Mouse (Mus musculus) gastrocnemius, adult 2 months (tissue): ENCODE results near the gene Cbx8. TPM values are rescaled to one million over a fixed set of nuclear protein-coding genes. Genes with fewer than 3 reads are reported as not detected.

Experiments used
- DNase-seq: peaks from one replicate; pipeline ENCODE4 v3.0.0; 2022
- H3K27ac ChIP-seq: fragments of 200-600 bp; 2 replicates; pipeline ENCODE4 v1.8.1; 2022; ENCODE audit warnings: mild to moderate bottlenecking
- H3K4me3 ChIP-seq: fragments of 200-600 bp; 2 replicates; pipeline ENCODE4 v1.8.1; 2022; ENCODE audit warnings: mild to moderate bottlenecking, moderate library complexity
- CTCF ChIP-seq: fragments of 200-600 bp; IDR thresholded peaks from 2 replicates; pipeline ENCODE4 v1.8.1; 2022; ENCODE audit warnings: antibody characterized with exemption, mild to moderate bottlenecking, moderate library complexity
- intact Hi-C: fragments of 180-260 bp; cut with DNase I; formaldehyde crosslinking; loops from one replicate; pipeline ENCODE4 v1.15.1; 2025
- total RNA-seq, 2 experiments: library from RNA; stranded (reverse); gene quantifications; 2 replicates each; pipeline ENCODE4 v1.2.3; 2021

Gene Cbx8
- total RNA-seq, 2 experiments from 2014 or later = 1.5 to 1.6 TPM

- no peak for TF ChIP-seq CTCF
- no peak overlapping the region for H3K27ac ChIP-seq
- intact Hi-C loops = loop anchor here (2.0 kb wide), 1 partner anchor 138 kb away; no protein-coding TSS in a partner anchor
- peak overlapping the region; percentile 64 for H3K4me3 ChIP-seq
- DNase-seq = no peak
Measured at GRCm38 (mm10) chr11:119052661-119053256, 12.0 kb upstream of the Cbx8 start.

GRCm38 (mm10) chr11:119051927-119052660 is 11.3 kb upstream of the Cbx8 start:
- H3K27ac ChIP-seq = no peak overlapping the region
- intact Hi-C loops = loop anchor here (2.0 kb wide), 2 partner anchors 33 to 139 kb away; no protein-coding TSS in a partner anchor

DNA sequence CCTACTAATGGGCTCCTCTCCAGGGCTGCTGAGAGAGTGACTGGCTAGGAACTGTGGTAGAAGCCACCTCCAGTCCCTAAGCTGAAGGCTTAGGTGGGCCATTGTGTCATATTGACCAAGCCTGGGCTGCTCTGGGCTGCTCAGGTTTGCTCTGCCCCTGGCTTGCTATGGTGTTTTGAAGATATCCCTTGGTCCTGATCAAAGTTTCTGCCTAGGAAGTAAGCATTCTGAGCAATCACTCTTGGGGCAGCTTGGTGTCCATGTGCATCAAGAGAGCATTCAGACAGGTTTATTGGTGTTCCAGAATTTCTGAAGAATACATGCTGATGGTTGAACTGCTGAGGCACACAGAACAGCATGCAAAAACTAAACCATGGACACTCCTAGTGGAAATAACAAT is 10.7 kb upstream of the Cbx8 start:
- H3K27ac ChIP-seq = no peak overlapping the region
- no peak overlapping the region for H3K4me3 ChIP-seq
- TF ChIP-seq CTCF = no peak
- no peak for DNase-seq
- intact Hi-C loops = loop anchor here (2.0 kb wide), 1 partner anchor 33 kb away; no protein-coding TSS in a partner anchor

More at GRCm38 (mm10) chr11:119051927-119052660, 11.3 kb upstream of the Cbx8 start:
- peak; percentile 63 for TF ChIP-seq CTCF
- H3K4me3 ChIP-seq = no peak overlapping the region
- no peak for DNase-seq

GRCm38 (mm10) chr11:119050361-119050760 is 9.6 kb upstream of the Cbx8 start:
- no peak for DNase-seq
- H3K27ac ChIP-seq = no peak overlapping the region
- no peak for TF ChIP-seq CTCF
- intact Hi-C loops = loop anchor here (2.0 kb wide), 1 partner anchor 34 kb away; no protein-coding TSS in a partner anchor
- no peak overlapping the region for H3K4me3 ChIP-seq

DNA sequence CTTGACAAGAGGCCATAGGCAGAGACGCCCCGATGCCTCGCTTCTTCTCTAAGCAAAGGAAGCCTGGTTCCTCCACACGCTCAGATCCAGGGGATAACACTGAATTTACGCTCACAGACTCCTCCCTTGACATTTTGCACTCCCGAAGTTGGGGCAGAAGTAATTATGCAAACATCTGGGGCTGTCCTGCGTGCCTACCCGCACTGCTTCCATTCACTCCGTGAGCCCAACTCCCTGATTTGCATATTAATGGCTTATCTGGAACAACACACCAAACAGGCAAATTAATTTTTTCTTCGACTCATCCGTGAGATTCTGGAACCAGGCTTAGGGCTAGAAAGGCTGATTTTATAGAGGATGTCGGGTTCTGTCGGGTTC is 7.4 kb upstream of the Cbx8 start:
- no peak for TF ChIP-seq CTCF
- no peak for DNase-seq
- intact Hi-C loops = no loop called here
- Histone ChIP-seq H3K4me3 (no peak overlapping the region), H3K27ac (no peak overlapping the region)

DNA sequence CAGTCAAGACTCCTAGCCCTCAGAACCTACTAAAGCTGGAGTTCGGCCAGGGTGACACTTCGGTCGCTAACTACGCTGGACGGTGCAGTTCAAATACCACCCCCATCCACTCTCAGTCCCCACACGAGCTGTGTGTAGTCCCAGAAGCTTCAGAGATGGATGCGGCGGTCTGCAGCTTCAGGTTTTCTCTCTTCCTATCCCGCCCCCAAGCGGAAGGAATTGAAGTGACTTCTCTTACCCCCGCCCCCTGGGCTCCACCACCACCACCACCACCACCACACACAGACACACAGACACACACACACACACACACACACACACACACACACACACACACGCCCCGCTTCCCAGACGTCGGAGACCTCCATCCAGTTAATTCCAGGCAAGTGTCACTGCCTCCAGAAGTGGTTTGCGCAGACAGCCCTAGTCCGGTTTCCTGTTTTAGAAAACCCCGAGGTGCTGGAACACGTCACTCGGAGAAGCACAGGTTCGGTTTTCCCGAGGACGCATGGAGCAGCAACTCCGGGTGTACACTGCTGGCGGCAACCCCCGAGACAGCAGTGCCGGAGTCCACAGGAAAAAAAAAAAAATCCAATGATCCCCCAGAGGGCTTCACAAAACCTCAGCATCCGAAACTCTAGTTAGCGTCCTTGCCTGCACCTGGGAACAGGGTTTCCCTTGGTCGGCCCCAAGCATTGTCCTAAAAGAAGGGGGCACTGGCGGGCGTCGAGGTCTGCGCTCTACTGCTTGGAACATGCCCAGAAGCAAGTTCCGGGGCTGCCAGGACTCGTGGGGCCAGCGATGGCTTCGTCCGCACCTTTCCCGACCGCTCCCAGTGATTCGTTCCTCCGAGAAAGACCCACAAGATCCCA is 6.7 kb upstream of the Cbx8 start:
- no peak overlapping the region for H3K27ac ChIP-seq
- no peak overlapping the region; the same call in 1 of the 2 replicates for H3K4me3 ChIP-seq
- intact Hi-C loops = no loop called here
- TF ChIP-seq CTCF = no peak; the same call in 1 of the 2 replicates
- no peak for DNase-seq

- Histone ChIP-seq H3K4me3 (no peak overlapping the region; the same call in 1 of the 2 replicates), H3K27ac (no peak overlapping the region)
- no peak for TF ChIP-seq CTCF
- peak; percentile 78 for DNase-seq
- intact Hi-C loops = no loop called here
Measured at GRCm38 (mm10) chr11:119046601-119047245, 6.0 kb upstream of the Cbx8 start.

GRCm38 (mm10) chr11:119044551-119045337 is 4.0 kb upstream of the Cbx8 start:
- H3K27ac ChIP-seq = no peak overlapping the region
- peak; percentile 28; the same call in 1 of the 2 replicates for TF ChIP-seq CTCF
- DNase-seq = no peak
- intact Hi-C loops = loop anchor here (5.0 kb wide), 2 partner anchors 43 to 83 kb away; partner anchors contain the start of gene Cbx4
- H3K4me3 ChIP-seq = peak overlapping the region; percentile 23; the same call in 1 of the 2 replicates

- TF ChIP-seq CTCF = peak; percentile 61
- no peak overlapping the region for H3K4me3 ChIP-seq
- no peak for DNase-seq
- no peak overlapping the region for H3K27ac ChIP-seq
- intact Hi-C loops = loop anchor here (5.0 kb wide), 2 partner anchors 43 to 83 kb away; partner anchors contain the start of gene Cbx4
Measured at GRCm38 (mm10) chr11:119043761-119044550, 3.2 kb upstream of the Cbx8 start.

DNA sequence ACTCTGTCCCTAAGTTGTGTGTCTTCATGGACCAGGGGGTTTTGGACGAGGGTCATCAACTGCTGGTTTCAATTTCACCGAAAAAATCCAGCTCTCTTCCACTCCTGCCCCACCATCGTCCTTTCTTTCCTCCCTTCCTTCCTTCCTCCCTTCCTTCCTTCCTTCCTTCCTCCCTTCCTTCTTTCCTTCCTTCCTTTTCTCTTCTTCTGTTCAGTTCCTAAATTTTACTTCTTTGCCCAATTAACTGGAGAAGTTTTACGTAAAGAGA is 2.4 kb upstream of the Cbx8 start:
- Histone ChIP-seq H3K27ac (no peak overlapping the region), H3K4me3 (no peak overlapping the region)
- intact Hi-C loops = loop anchor here (5.0 kb wide), 2 partner anchors 44 to 84 kb away; partner anchors contain the start of gene Cbx4
- TF ChIP-seq CTCF = no peak
- DNase-seq = no peak
